Mouse (Mus musculus) brain, embryonic 14.5 days (tissue): ENCODE data around the gene Snap23.

Source experiments
- CTCF ChIP-seq: fragments of 200-500 bp; IDR thresholded peaks from 2 replicates; pipeline ENCODE4 v1.5.1; 2012; ENCODE audit warnings: inconsistent platforms, mild to moderate bottlenecking, moderate library complexity, borderline replicate concordance; ENCODE audit not compliant: insufficient read depth, insufficient read length; ENCODE audit errors: extremely low read depth
- POLR2A ChIP-seq: fragments of 200-500 bp; IDR thresholded peaks from 2 replicates; pipeline ENCODE4 v1.6.1; 2012; ENCODE audit warnings: mild to moderate bottlenecking, inconsistent platforms, borderline replicate concordance; ENCODE audit not compliant: poor library complexity, insufficient read depth, insufficient read length, severe bottlenecking; ENCODE audit errors: extremely low read depth

DNA sequence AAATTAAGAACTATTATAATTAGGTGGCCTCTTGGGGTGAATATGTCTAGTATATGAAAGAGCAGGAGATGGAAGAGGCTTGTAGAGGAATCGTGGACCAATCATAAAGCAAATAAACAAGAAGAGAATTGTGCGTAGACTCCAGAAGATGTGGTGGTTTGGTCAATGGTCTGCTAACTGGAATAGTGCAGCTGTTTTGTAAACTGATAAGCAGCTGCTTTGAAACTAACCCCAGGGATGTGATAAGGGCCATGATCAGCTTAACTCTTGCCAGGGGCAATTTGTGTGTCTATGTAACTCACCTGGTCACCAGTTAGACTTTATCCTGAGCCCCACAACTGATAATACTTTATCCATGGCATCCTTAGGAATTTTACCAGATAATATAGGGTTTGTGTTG lies 64.0 kb downstream of the Snap23 start:
- TF ChIP-seq POLR2A (no peak), CTCF (no peak)
